Mouse (Mus musculus) kidney, adult 2 months (tissue): ENCODE data around the gene Olfr1214.

Source experiments
- CTCF ChIP-seq: fragments of 200-500 bp; conservative IDR thresholded peaks from 2 replicates; pipeline ENCODE4 v1.5.1; 2011; ENCODE audit warnings: low read depth, mild to moderate bottlenecking, control low read depth, low read length, moderate library complexity, mixed read lengths; ENCODE audit not compliant: insufficient read depth, insufficient read length
- POLR2A ChIP-seq: fragments of 200-500 bp; IDR thresholded peaks from one replicate; pipeline ENCODE4 v1.6.1; 2011; ENCODE audit warnings: low read depth, low read length, control low read depth

DNA sequence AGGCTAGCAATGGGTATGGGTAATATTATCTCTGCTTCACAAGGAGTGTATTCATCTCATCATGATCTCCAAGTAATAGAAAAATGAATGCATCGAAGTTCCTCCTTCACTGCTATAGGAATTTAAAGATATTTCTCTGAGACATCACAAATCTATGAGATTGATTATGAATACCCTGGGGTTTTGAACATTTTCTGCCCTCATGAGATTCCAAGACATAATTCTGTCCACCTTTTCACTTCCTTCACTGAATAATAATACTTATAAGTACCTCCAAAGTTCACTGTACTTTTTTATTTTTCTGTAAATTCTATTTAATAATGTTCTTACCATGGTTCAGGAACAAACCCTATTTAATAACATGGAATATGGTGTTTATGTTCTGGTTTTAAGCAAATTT lies 12.3 kb downstream of the Olfr1214 start, which contains the start of gene Gm13762:
- no peak for TF ChIP-seq POLR2A
- no peak for TF ChIP-seq CTCF
